Mouse (Mus musculus): Measurements from ENCODE around the gene Arl2.

GRCm38 (mm10) chr19:6140678-6141393, 512 bp downstream of the Arl2 start, which contains the start of gene Batf2:
- TF ChIP-seq CTCF (IDR thresholded peaks at IDR 0.05; ENCODE audit: insufficient read depth, low read depth, low read length) (peak; percentile 90), POLR2A (IDR thresholded peaks at IDR 0.05; ENCODE audit: insufficient read depth, low read depth, low read length) (peak; percentile 41; the same call in 1 of the 2 replicates)

All from olfactory bulb, adult 2 months (tissue).